Mouse (Mus musculus): ENCODE measurements around the gene Coq8a.

Coq8a gene

DNA sequence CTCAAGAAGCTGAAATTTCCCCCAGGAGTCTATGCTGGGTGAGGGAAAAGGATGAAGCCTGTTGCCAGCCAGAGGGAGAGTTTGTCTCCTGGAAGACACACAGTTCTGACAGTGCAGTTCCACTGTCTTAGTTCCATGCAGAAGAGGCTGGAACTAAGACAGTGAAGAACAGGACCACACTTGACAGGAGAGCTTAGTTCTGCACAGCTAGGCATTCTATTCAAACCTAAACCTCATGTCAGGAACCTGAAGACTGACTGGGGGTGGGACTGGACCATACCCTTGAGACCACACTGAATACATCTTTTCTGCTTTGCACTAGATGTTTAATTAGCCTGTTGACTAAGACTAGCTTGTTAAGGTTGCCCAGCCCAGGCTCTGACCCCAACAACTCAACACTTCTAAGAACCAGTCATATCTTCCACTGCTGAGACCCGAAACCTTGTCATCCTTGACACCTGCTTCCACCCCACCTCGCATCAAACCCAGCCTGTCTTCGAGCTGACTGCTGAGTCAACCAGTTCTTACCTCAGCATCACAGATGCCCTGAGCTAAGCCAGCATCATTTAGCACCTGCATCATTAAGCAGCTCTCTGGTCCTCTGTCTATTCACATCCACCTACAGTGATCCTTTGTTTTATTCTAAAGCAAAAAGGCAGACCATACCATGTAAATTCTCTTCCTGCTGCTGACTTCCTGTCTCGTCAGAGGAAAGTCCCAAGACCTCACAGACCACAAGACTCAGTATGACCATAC lies at the start of gene Coq8a:
Coq8a (minus strand) TSS at position 644 of the 756 bp plus-strand sequence.
- in situ Hi-C loops (cut with MboI; ENCODE audit: low pct_unique_long_range_greater_than_20kb in 1 of 2, low sequenced_read_pairs in 2 of 2, unreplicated experiment in 1 of 2), result no loop called here

- in situ Hi-C loops (cut with MboI; ENCODE audit: low pct_unique_long_range_greater_than_20kb in 1 of 2, low sequenced_read_pairs in 2 of 2, unreplicated experiment in 1 of 2), result no loop called here
Measured at GRCm38 (mm10) chr1:180248593-180249146, 49.3 kb upstream of the Coq8a start.

- in situ Hi-C loops (cut with MboI; ENCODE audit: low pct_unique_long_range_greater_than_20kb in 1 of 2, low sequenced_read_pairs in 2 of 2, unreplicated experiment in 1 of 2), result no loop called here
Measured at GRCm38 (mm10) chr1:180247901-180248300, 48.5 kb upstream of the Coq8a start.

DNA sequence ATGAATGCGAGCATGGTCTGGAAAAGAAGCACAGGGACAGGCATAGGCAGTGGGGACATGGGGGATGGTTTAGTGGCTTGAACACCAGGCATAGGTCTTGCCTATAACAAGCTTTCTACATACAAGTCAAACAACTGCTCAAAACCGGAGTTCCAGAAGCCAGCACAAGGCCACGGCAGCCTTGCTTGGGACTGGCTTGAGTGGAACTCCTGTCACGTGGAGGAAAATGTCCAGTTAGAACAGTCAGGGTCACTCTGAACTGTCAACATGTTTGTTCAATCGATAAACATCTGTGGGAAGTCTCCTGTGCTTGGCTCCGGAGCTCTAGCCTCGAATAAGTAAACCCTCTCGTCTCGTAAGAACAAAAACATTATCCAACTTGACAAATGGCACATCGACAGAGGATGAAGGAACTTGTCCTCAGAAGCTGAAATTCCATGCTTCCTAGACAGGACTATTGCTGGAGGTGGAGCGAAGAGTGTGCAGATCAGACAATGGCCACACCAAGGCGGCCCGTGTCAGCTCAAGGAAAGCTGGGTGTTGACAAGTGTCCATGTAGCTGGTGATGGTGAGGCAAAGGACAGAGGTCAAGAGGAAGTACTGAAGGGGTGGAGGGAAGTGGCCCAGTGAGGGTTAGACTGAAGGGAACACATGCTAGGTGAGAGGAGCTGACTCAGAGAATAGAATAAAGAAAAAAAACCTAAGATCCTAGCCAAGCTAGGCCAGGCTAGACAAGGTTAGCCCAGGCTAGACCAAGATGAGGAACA lies 46.5 kb upstream of the Coq8a start:
- in situ Hi-C loops (cut with MboI; ENCODE audit: low pct_unique_long_range_greater_than_20kb in 1 of 2, low sequenced_read_pairs in 2 of 2, unreplicated experiment in 1 of 2), result no loop called here

DNA sequence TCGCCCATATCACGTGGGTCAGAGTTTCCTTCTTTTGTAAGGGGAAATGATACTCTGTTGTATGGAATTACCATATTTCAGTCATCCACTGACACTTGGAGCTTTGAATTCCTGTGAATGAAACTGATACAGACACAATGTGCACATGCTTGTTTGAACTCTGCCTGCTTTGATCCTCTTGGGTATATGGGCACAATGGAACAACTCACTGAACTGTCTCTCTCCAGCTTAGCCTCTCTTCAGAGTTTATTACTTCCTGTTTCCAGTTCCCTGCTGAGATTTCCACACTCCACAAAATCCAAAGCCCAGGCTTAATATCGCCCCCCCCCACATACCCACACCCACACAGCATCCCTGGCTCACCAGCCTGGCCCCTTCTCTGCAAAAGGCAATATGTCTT lies 32.3 kb upstream of the Coq8a start:
- in situ Hi-C loops (cut with MboI; ENCODE audit: low pct_unique_long_range_greater_than_20kb in 1 of 2, low sequenced_read_pairs in 2 of 2, unreplicated experiment in 1 of 2), result no loop called here

DNA sequence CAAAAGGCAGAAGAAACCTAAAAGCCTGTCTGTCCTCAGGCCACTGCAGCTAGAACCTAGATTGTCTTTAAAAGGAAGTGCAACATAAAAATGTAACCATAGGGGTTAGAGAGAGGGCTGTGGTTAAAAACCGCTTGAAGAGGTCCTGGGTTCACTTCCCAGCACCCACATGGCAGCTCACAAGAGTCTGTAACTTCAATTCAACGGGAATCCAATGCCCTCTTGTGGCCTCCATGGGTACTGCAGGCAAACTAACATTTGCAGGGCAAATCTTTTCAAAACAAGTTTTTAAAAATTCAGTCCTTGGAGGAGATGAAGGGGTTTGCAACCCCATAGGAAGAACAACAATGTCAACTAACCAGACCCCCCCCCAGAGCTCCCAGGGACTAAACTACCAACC lies 31.2 kb upstream of the Coq8a start:
- in situ Hi-C loops (cut with MboI; ENCODE audit: low pct_unique_long_range_greater_than_20kb in 1 of 2, low sequenced_read_pairs in 2 of 2, unreplicated experiment in 1 of 2), result no loop called here

DNA sequence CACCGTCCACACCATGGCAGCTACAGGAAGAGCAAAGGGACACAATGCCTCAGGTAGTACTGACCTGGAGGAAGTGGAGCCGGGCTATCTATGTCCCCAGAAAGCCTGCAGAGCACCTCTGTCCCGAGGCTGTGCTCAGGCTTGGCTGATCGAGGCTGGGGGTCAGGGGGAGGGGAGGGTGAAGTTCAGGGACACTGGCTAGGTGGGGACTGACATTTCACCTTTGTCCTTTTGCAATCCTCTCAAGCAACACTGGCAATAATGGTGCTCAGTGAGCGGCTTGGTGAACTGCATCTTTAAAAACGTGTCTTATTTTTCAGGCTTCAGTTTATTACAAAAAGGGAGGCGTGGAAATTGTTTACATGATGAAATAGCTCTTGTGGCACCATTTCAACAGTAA lies 30.5 kb upstream of the Coq8a start:
- in situ Hi-C loops (cut with MboI; ENCODE audit: low pct_unique_long_range_greater_than_20kb in 1 of 2, low sequenced_read_pairs in 2 of 2, unreplicated experiment in 1 of 2), result no loop called here

DNA sequence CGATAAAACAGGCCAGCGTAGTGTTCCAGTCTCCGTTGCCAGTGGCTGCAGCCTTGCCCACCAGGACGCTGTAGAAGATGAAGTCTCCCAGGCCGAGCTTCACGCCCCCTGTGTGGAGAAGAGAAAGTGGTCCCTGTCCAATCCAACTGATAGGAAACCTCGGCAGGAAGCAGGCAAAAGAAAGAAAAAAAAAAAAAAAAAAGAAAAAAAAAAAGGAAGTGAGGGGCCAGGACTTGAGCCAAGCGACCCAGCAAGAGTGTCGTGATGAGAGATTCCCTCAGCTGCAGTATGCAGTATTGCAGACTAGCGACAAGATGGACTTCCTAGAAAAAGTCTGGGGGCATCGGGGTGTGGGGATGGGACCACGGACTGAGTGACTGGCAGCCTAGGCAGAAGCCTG lies 29.5 kb upstream of the Coq8a start:
- in situ Hi-C loops (cut with MboI; ENCODE audit: low pct_unique_long_range_greater_than_20kb in 1 of 2, low sequenced_read_pairs in 2 of 2, unreplicated experiment in 1 of 2), result no loop called here

GRCm38 (mm10) chr1:180226766-180227165 lies 27.4 kb upstream of the Coq8a start:
- in situ Hi-C loops (cut with MboI; ENCODE audit: low pct_unique_long_range_greater_than_20kb in 1 of 2, low sequenced_read_pairs in 2 of 2, unreplicated experiment in 1 of 2), result no loop called here

DNA sequence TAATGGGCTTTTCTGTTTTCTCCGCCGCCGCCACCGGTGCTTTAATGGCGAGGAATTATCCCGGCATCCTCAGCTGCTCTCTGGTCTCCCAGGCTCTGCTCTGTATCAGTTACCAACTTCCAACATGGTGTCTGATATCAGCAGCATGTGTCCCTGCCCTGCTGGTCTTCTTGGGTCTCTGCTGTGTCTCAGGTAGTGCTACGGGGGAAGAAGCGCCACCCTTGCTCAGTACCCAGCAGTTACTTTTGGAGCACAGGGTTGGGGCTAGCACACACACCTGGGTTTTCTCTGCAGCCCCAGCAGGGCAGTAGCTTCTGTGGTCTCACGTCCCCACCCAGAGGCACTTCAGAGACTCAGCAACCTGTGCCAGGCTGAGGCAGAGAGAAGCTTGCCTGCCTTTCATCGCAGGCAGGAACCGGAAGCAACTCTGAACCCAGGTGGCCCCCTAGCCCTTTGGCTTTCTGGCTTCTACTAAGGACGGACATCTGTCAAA lies 26.9 kb upstream of the Coq8a start:
- in situ Hi-C loops (cut with MboI; ENCODE audit: low pct_unique_long_range_greater_than_20kb in 1 of 2, low sequenced_read_pairs in 2 of 2, unreplicated experiment in 1 of 2), result no loop called here

DNA sequence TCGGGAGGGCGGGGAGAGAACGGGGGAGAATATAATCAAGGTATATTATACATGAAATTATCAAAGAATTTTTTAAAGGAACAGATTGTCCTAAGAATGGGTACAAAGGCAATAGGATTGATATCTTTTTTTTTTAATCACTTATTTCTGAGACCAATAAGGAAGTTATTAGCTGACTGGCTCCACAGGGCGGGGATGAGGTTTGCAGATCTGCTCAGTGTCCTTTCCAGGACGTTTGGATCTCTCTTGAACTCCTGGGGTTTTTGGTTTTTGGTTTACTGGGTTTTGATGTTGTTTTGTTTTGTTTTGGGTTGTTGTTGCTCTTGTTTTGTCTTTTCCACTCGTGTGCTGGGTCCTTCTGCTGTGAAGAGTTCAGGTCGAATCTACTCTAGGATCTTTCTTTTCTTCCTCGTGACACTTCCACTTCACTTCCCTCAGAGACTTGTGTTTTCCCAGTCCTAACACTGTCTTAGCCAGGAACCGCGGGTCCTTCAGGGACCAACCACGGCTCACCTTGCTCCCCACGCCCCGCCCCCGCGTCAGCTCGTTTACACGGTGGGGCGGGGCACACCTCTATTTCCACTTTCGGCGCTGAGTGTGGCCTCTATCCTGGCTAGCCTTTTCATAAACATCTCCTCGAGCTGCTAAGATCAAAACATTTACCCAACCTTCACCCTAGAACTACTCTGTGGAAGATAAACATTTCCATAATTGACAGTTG lies 26.3 kb upstream of the Coq8a start:
- in situ Hi-C loops (cut with MboI; ENCODE audit: low pct_unique_long_range_greater_than_20kb in 1 of 2, low sequenced_read_pairs in 2 of 2, unreplicated experiment in 1 of 2), result no loop called here

DNA sequence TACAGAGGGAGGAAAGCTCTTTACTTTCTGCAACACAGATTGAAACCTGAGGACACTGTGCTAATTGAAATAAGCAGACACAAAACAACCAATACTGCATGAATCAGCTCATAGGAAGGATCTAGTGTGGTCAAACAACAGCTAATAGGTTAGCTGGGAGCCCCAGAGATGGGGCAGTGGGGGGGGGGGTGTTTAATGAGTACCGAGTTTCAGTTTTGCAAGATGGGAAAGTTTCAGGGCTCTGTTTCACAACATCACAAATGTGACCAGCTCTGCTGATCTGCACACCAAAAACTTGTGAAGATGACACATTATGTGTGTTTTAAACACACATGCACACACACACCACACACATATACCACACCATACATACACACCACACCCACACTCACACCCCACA lies 22.6 kb upstream of the Coq8a start:
- in situ Hi-C loops (cut with MboI; ENCODE audit: low pct_unique_long_range_greater_than_20kb in 1 of 2, low sequenced_read_pairs in 2 of 2, unreplicated experiment in 1 of 2), result no loop called here

- in situ Hi-C loops (cut with MboI; ENCODE audit: low pct_unique_long_range_greater_than_20kb in 1 of 2, low sequenced_read_pairs in 2 of 2, unreplicated experiment in 1 of 2), result no loop called here
Measured at GRCm38 (mm10) chr1:180220791-180221542, 21.6 kb upstream of the Coq8a start.

- in situ Hi-C loops (cut with MboI; ENCODE audit: low pct_unique_long_range_greater_than_20kb in 1 of 2, low sequenced_read_pairs in 2 of 2, unreplicated experiment in 1 of 2), result loop anchor here (5.0 to 10.0 kb wide), 3 partner anchors 44 to 372 kb away; no protein-coding TSS in a partner anchor
Measured at GRCm38 (mm10) chr1:180216541-180217276, 17.3 kb upstream of the Coq8a start.

DNA sequence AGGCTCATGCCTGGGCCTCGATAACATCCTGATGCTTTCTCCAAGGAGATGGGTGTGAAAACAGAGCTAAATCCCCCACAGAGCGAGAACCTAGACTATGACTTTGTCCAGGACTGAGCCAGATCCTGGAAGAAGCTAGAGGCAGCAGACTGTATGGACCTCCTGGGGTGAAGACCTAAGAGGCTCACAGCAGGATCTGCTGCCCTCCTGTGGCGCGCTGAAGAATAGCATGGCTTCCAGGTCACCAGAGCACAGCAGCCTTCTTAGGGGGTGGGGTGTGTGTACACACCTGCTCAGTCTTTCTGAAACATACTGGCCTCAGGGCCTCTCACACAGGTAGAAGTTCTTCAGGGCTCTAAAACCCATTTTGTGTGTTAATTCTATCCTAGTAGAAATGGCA lies 15.6 kb upstream of the Coq8a start:
- in situ Hi-C loops (cut with MboI; ENCODE audit: low pct_unique_long_range_greater_than_20kb in 1 of 2, low sequenced_read_pairs in 2 of 2, unreplicated experiment in 1 of 2), result loop anchor here (5.0 to 10.0 kb wide), 3 partner anchors 43 to 370 kb away; no protein-coding TSS in a partner anchor

DNA sequence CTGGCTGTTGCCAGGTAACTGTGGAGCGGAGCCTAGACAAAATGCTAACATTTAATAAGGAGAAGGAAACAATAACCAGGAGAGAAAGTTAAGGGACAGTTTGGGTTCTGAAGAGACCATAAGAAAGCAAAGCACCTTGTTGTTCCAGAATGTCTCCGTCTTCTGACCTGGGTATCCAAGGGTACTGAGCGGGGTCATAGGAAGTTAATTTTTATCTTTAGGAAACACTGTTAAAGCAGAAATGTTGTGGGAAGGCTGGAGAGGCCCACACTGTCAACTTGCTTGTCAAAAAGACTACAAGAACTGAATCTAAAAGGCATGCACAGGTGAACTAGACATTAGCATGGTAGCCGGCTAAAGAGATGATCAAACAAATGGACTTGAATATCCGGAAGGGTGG lies 13.5 kb upstream of the Coq8a start:
- in situ Hi-C loops (cut with MboI; ENCODE audit: low pct_unique_long_range_greater_than_20kb in 1 of 2, low sequenced_read_pairs in 2 of 2, unreplicated experiment in 1 of 2), result loop anchor here in 1 of 2 experiments (10.0 kb wide), 1 partner anchor 368 kb away; no protein-coding TSS in a partner anchor

- in situ Hi-C loops (cut with MboI; ENCODE audit: low pct_unique_long_range_greater_than_20kb in 1 of 2, low sequenced_read_pairs in 2 of 2, unreplicated experiment in 1 of 2), result loop anchor here in 1 of 2 experiments (10.0 kb wide), 1 partner anchor 366 kb away; no protein-coding TSS in a partner anchor
Measured at GRCm38 (mm10) chr1:180210781-180211271, 11.4 kb upstream of the Coq8a start.
